Mouse (Mus musculus) kidney, postnatal 0 days (tissue): Measurements from ENCODE around the gene Eif4g3. TPM values are rescaled to one million over a fixed set of nuclear protein-coding genes. Genes with fewer than 3 reads are reported as not detected.

Source experiments
- ATAC-seq: fragments of 200-750 bp; cut with Nextera tagmentation; replicated peaks from 2 replicates; pipeline ENCODE4 v1.8.0; 2017; ENCODE audit warnings: low read depth, moderate number of reproducible peaks, moderate TSS enrichment, moderate library complexity; ENCODE audit not compliant: low FRiP score
- DNase-seq: peaks from one replicate; pipeline ENCODE4 v3.0.0-alpha.2; 2016; ENCODE audit warnings: low spot score
- H3K27ac ChIP-seq: fragments of 300-500 bp; sonication (generic); 2 replicates; pipeline ENCODE4 v1.5.1; 2014; ENCODE audit warnings: mild to moderate bottlenecking
- H3K27me3 ChIP-seq: fragments of 300-500 bp; sonication (generic); 2 replicates; pipeline ENCODE4 v1.6.1; 2014; ENCODE audit warnings: low read length, mixed read lengths; ENCODE audit not compliant: insufficient read depth
- H3K36me3 ChIP-seq: fragments of 300-500 bp; sonication (generic); 2 replicates; pipeline ENCODE4 v1.6.1; 2014; ENCODE audit warnings: low read length, mixed read lengths; ENCODE audit not compliant: insufficient read depth
- H3K4me1 ChIP-seq: fragments of 300-500 bp; sonication (generic); replicated peaks from 2 replicates; pipeline ENCODE4 v1.6.1; 2014; ENCODE audit warnings: antibody characterized with exemption, low read length, mixed read lengths; ENCODE audit not compliant: insufficient read depth
- H3K4me2 ChIP-seq: fragments of 300-500 bp; sonication (generic); 2 replicates; pipeline ENCODE4 v1.6.1; 2014; ENCODE audit warnings: mild to moderate bottlenecking, low read length, moderate library complexity, mixed read lengths
- H3K4me3 ChIP-seq: fragments of 300-500 bp; sonication (generic); replicated peaks from 2 replicates; pipeline ENCODE4 v1.5.1; 2014; ENCODE audit warnings: low read depth, low read length
- H3K9ac ChIP-seq: fragments of 300-500 bp; sonication (generic); 2 replicates; pipeline ENCODE4 v1.6.1; 2014; ENCODE audit warnings: low read depth, low read length
- H3K9me3 ChIP-seq: fragments of 300-500 bp; sonication (generic); replicated peaks from 2 replicates; pipeline ENCODE4 v1.6.1; 2016; ENCODE audit warnings: low read length, inconsistent platforms, mixed read lengths
- CTCF ChIP-seq: IDR thresholded peaks from 2 replicates; pipeline ENCODE4 v1.5.1; 2016; ENCODE audit warnings: antibody characterized with exemption, low read depth, mild to moderate bottlenecking, moderate library complexity
- WGBS: fragments of 180-500 bp; shearing (Covaris S2); extraction: QIAGEN DNeasy Blood & Tissue Kit; methylation state at CpG from one replicate; pipeline ENCODE4 v1.1.7; 2014; 5-methylcytosine and 5-hydroxymethylcytosine counted together
- polyA plus RNA-seq: library from polyadenylated mRNA; unstranded; fragments of >200 nt; fragmentation: Nextera tagmentation; extraction: Ambion mirVana; gene quantifications from 2 replicates; pipeline ENCODE4 v1.2.1, GENCODE M21; 2015

Gene Eif4g3
- polyA plus RNA-seq, 1 experiment from 2014 or later, result 26.6 TPM

DNA sequence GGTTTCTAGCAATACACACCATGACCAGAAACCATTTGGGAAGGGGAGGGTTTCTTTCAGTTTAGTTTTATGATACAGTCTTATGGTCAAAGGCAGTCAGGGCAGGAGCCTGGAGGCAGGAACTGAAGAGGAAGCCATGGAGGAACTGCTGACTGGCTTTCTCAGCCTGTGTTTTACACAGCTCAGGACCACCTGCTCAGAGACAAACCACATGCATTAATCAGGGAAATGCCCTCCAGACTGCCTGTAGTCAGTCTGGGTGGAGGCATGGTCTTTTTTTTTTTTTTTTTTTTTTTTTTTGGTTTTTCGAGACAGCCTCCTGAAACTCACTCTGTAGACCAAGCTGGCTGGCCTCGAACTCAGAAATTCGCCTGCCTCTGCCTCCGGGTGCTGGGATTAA, 179.9 kb downstream of the Eif4g3 start:
- no peak for TF ChIP-seq CTCF
- Histone ChIP-seq H3K27ac (no peak overlapping the region), H3K4me2 (no peak overlapping the region), H3K4me3 (no peak overlapping the region), H3K27me3 (no peaks in the 10 kb centered on the region), H3K4me1 (no peaks in the 10 kb centered on the region), H3K9ac (no peak overlapping the region), H3K9me3 (no peaks in the 10 kb centered on the region), H3K36me3 (peaks cover 50% of the 10 kb centered on the region)
- ATAC-seq (no peak), DNase-seq (no peak)
- 85% methylated on average over 4 of the region's 4 CpGs for WGBS

- no peak for ATAC-seq
- no peak for DNase-seq
- Histone ChIP-seq H3K4me3 (no peak overlapping the region), H3K36me3 (peaks cover 79% of the 10 kb centered on the region), H3K27me3 (no peaks in the 10 kb centered on the region), H3K4me1 (no peaks in the 10 kb centered on the region), H3K4me2 (no peak overlapping the region), H3K9me3 (no peaks in the 10 kb centered on the region), H3K9ac (no peak overlapping the region), H3K27ac (no peak overlapping the region)
- no peak for TF ChIP-seq CTCF
- 91% methylated on average over 5 of the region's 5 CpGs for WGBS
Measured at GRCm38 (mm10) chr4:138179391-138179790, 186.6 kb downstream of the Eif4g3 start.

GRCm38 (mm10) chr4:138180719-138181118, 187.9 kb downstream of the Eif4g3 start:
- Histone ChIP-seq H3K27ac (no peak overlapping the region), H3K9me3 (no peaks in the 10 kb centered on the region), H3K4me2 (no peak overlapping the region), H3K4me3 (no peak overlapping the region), H3K9ac (no peak overlapping the region), H3K36me3 (peaks cover 80% of the 10 kb centered on the region), H3K27me3 (no peaks in the 10 kb centered on the region), H3K4me1 (no peaks in the 10 kb centered on the region)
- TF ChIP-seq CTCF, result no peak
- DNase-seq (no peak), ATAC-seq (no peak)
- WGBS, result 87% methylated on average over 4 of the region's 4 CpGs

DNA sequence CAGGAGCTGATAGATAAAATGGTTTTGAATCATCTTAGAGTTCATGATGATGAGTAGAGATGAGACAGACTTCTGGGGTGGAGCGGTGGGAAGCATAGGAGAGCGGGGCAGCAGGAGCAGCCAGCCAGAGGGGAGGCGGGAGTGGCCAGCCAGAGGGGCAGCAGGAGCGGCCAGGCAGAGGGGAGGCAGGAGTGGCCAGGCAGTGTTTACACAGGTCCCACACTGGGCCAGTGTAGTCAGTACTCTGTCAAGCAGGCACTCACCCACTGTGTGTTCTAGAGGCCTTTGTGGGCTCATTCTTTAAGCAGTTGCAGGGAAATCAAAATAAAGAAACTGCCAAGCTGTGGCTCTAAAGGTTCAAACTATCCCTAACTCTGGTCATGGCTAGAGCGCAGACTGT, 191.2 kb downstream of the Eif4g3 start:
- TF ChIP-seq CTCF, result no peak

DNA sequence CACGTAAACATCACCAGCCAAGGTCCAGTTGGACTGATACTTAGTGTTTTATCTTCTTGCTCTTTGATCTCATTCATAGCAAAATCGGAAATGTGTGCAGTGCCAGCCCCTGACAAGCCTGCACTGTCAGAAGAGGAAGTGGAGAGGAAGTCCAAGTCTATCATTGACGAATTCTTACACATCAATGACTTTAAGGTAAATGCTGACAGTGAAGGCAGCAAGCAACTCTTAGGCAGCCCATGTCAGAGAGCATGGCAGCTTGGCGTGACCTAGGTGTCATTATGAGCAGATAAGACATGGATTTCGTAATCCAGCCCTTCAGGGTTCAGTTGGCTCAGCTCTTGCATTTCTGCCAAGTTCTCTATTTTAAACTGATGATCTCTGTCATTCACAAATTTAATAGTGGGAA, 191.8 kb downstream of the Eif4g3 start:
- Histone ChIP-seq H3K9me3 (no peaks in the 10 kb centered on the region), H3K4me2 (no peak overlapping the region), H3K9ac (no peak overlapping the region), H3K36me3 (peaks cover 86% of the 10 kb centered on the region), H3K27me3 (no peaks in the 10 kb centered on the region), H3K27ac (no peak overlapping the region), H3K4me3 (no peak overlapping the region), H3K4me1 (no peaks in the 10 kb centered on the region)
- TF ChIP-seq CTCF, result no peak
- WGBS, result 79% methylated on average over 5 of the region's 5 CpGs
- DNase-seq (no peak), ATAC-seq (no peak)

More for the DNA sequence above, 191.2 kb downstream of the Eif4g3 start:
- Histone ChIP-seq H3K27ac (no peak overlapping the region), H3K9ac (no peak overlapping the region), H3K27me3 (no peaks in the 10 kb centered on the region), H3K4me1 (no peaks in the 10 kb centered on the region), H3K4me2 (no peak overlapping the region), H3K9me3 (no peaks in the 10 kb centered on the region), H3K4me3 (no peak overlapping the region), H3K36me3 (peaks cover 82% of the 10 kb centered on the region)
- DNase-seq (no peak), ATAC-seq (no peak)
- 75% methylated on average over 5 of the region's 5 CpGs for WGBS

DNA sequence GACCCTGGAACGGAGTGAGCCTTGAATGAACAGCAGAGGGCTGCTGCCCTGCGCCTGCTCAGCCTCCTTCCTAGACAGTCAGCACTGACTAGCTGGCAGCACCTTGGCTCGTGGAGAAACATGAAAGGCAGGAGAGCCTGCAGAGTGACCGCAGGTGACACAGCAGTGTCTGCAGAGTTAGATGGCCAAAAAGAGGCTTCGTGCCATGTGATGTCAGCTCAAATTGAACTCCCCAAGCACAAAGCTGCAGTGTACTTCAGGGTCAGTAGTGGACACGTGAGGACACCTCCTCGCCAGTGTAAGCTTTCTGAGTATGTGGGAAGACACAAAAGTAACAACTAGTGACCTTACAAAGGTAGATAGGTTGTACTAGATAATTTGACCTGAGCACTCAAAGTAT, 193.1 kb downstream of the Eif4g3 start:
- Histone ChIP-seq H3K4me1 (no peaks in the 10 kb centered on the region), H3K27me3 (no peaks in the 10 kb centered on the region), H3K4me2 (no peak overlapping the region), H3K36me3 (peaks cover 82% of the 10 kb centered on the region), H3K27ac (no peak overlapping the region), H3K4me3 (no peak overlapping the region), H3K9ac (no peak overlapping the region), H3K9me3 (no peaks in the 10 kb centered on the region)
- no peak for DNase-seq
- no peak for TF ChIP-seq CTCF
- no peak for ATAC-seq
- WGBS, result 86% methylated on average over 7 of the region's 7 CpGs

- H3K4me1 ChIP-seq, result no peaks in the 10 kb centered on the region
- TF ChIP-seq CTCF, result no peak
- H3K4me3 ChIP-seq, result no peak overlapping the region
- H3K27ac ChIP-seq, result no peak overlapping the region
- ATAC-seq, result no peak
- no peak for DNase-seq
- H3K4me2 ChIP-seq, result no peak overlapping the region
- 86% methylated on average over 7 of the region's 7 CpGs for WGBS
- H3K36me3 ChIP-seq, result peaks cover 80% of the 10 kb centered on the region
- H3K9ac ChIP-seq, result no peak overlapping the region
- H3K27me3 ChIP-seq, result no peaks in the 10 kb centered on the region
- H3K9me3 ChIP-seq, result no peaks in the 10 kb centered on the region
Measured at GRCm38 (mm10) chr4:138187995-138188394, 195.2 kb downstream of the Eif4g3 start.
